Mouse (Mus musculus): Measurements from ENCODE around the gene Elfn1. TPM values are rescaled to one million over a fixed set of nuclear protein-coding genes. Genes with fewer than 3 reads are reported as not detected.
A peak's percentile ranks its signal among the peaks of the same experiment; 100 is the strongest.

The Elfn1 gene
- total RNA-seq, 2 experiments from 2014 or later = 0.65 to 0.81 TPM

GRCm38 (mm10) chr5:139911506-139911905, 3.8 kb downstream of the Elfn1 start:
- no peak for DNase-seq

DNA sequence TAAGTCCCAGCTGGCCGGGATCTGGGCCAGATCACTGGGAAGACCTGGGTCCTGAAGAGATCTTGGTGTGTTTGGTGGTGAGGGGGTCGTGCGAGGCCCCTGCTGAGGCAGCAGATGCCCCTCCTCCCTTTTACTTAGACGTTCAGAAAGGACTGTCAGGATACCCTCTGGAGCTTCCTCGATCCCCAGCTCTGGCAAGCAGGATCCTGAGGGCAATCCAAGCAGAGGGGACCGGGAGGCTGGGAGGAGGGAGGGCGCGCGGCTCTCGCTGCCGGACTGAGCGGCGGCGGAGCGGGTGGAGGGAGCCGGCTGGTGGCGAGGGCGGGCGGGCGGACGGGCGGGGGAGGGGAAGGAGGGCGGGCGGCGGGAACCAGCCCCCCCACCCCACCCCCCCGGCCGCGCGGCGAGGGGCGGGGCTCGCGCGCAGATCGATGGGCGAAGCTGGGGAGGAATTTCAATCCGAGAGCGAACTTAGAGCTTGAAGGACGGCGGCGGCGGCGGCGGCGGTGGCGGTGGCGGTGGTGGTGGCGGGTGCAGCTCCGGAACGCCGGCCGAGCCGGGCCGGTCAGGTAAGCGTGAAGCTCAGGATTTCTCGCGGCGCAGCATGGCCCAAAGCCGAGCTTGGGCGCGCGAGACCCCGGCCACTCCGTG, 4.5 kb downstream of the Elfn1 start:
- peak; percentile 37 for DNase-seq

DNA sequence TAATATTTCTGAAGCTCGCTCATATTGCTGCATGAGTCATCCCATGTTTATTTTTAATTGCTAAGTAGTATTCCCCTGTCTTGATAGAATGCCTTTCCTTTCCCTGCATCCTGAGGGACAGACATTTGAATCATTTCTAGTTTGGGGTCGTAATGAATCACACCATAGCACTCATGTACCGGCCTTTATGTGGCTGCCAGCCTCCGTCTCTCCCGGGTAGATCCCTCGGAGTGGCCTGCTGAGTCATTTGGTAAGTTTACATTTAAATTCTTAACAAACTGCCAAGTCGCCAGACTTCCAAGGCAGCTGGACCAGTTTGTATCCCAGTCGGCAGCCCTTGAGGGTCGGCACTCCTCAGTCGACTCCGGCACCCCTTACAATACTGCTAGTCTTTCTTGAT, 13.9 kb downstream of the Elfn1 start:
- DNase-seq = no peak

GRCm38 (mm10) chr5:139923867-139924266, 16.1 kb downstream of the Elfn1 start:
- DNase-seq = no peak

- DNase-seq = no peak
These were observed 22.4 kb downstream of the Elfn1 start for GRCm38 (mm10) chr5:139930102-139930501.

GRCm38 (mm10) chr5:139930927-139931351, 23.2 kb downstream of the Elfn1 start:
- peak; percentile 51 for DNase-seq

- no peak for DNase-seq
These were observed 24.3 kb downstream of the Elfn1 start for GRCm38 (mm10) chr5:139931947-139932540.

GRCm38 (mm10) chr5:139932595-139933271, 25.0 kb downstream of the Elfn1 start:
- DNase-seq = peak; percentile 85

DNA sequence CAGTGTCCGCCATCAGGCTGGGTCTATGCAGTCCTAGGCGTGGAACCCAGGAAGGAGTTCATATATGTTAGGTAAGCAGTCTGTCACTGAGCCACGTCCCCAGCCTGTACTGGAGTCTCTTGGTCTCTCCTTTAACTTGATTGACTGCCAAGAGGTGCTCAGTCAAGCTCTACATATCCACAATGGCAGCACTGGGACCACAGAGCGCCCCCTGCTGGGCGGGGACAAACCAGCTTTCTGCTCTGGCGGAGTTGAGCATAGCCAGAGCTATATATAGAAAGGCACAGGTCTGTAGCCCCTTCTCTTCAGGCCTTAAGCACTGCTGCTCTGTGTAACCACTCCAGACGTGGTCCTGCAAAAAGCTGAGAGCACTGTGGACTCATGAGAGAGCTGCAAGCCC, 25.7 kb downstream of the Elfn1 start:
- DNase-seq = peak; percentile 62

GRCm38 (mm10) chr5:139936431-139936830, 28.7 kb downstream of the Elfn1 start:
- no peak for DNase-seq

DNA sequence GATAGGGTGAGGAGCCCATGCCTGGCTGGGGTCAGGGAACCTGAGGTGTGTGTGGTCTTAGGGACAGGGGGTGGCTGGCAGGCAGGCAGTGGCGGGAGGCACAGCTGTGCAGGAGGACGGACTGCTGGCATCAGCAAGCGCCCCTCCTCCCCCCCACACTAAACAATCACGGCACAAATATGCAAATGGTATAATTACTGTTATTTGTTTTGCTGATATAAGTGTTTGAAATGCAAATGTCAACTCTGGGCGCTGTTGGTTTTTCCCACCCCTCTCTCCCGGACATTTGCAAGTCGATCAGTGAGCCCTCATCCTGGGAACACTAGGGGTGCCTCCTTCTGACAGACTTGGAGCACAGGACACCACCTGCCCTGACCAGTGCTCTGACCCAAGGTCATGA, 37.0 kb downstream of the Elfn1 start:
- no peak for DNase-seq

DNA sequence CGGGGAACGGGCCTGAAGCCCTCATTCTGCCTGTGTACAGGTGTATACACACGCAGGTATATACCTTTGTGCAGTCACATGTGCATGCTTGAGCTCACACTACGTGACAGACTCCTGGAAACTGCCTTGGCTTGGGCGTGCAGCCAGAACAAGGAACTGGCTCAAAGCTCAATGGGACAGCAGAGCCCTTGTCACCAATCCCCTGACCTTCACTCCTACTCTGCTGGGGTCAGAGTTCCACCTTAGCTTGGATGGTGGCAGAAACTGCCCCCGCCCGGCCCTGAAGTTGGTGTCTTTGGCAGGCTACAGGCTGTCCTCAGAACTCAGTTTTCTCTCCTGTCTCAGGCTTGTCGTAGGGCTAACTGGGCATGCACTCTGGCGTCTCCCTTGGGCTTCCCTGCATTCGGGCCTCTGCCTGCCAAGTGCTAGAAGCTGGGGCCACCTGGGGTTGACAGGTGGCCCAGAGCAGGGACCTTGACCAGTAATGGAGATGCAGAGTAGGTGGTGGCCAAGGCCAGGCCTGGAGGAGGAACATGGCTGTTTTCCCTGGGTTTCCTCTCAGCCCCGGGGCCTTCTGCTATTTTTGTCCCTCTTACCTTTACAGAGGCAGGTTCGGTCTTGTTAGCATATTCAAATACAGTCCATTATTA, 38.1 kb downstream of the Elfn1 start:
- DNase-seq = no peak

- peak; percentile 30 for DNase-seq
These were observed 39.7 kb downstream of the Elfn1 start for GRCm38 (mm10) chr5:139947446-139947845.

DNA sequence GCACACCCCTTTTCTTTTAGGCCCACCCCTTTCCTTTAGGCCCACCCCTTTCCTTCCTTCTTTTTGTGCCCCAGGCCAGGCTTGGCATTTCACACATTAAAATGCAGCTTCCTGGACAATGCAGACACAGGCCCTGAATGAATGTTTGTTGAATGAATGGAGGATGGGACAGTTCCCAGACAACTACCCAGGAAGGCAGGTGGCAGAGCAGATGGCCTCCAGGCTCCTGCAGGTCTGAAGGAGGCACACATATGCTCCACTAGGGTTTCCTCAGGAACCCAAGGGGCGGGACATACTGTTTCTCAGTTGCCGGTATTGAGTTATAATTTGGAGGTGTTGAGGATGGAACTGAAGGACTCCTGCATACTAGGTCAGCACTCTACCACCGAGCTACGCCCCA, 40.8 kb downstream of the Elfn1 start:
- no peak for DNase-seq

- DNase-seq = no peak
These were observed 41.6 kb downstream of the Elfn1 start for GRCm38 (mm10) chr5:139949363-139949762.

GRCm38 (mm10) chr5:139949975-139950578, 42.3 kb downstream of the Elfn1 start:
- no peak for DNase-seq

DNA sequence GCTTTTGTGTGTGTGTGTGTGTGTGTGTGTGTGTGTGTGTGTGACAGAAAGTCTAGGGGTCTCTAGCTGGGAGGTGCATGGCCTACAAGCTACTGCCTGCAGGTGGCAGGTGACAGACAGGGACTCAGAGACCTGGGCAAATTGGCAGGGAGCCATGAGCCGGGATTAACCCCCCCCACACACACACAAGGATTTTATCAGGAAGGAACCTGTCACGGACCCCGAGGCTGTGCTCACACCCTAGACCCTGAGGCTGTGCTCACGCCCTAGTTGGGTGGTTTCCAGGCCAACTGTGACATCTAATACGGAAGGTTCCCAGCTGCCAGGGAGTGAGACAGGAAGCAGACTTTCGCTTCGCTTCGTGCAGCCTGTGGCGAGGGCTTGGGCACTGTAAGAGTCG, 49.1 kb downstream of the Elfn1 start:
- DNase-seq = peak; percentile 65

GRCm38 (mm10) chr5:139959741-139960140, 52.0 kb downstream of the Elfn1 start:
- DNase-seq = no peak

- DNase-seq = peak; percentile 42
These were observed 56.6 kb downstream of the Elfn1 start for GRCm38 (mm10) chr5:139964391-139964790.

DNA sequence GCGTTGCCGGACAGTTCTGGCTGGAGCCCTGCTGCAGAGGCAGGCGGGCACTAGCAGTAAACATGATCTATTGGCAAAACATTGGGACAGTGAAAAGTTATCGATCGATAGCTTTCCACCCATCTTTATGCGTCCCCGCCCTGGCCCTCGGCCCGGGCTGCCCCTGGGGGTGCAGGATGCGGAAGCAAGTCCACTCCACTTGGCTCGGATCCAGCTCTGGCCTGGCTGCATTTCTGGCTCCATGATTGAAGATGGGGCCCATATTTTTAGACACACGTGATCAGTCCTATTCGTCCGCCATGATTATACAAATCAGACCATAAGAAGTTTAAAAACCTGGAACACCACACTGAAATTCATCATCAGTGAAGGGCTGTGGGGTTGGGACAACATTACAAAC, 57.9 kb downstream of the Elfn1 start:
- peak; percentile 26 for DNase-seq

DNA sequence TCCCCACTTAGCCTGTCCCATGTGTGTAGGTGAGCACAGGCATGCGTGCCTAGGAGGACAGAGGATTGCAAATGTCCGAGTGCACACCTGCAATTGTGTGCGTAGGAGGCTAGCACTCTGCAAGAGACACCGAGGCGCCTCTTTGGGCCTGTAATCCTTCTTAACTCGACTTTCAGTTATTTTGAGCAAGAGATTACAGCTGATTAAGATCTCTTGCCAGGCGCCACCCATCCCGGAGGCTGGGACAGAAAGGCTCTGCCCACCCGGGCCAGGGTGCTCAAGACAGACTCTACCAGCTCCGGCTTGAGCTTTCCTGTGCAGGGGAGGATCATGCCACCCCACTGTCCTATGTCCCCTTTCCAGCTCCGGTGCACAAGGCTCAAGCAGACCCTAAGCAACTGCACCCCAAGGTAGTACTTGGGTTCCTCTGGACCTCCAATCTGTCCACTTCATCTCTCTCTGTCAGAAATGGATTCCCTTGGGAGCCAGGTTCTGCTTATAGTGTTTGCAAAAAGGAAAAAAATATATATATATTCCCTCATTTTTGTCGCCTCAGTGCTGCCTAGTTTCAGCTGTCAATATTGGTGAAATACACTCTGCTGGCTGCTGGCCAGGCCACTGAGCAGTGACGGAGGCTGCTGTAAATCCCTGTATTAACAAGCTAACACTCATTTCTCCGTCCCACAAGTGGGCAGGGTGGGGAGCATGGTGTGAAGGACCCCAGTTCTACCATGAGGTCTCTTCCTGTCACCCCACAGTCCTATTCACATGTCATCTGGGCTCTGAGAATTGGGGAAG, 61.6 kb downstream of the Elfn1 start:
- no peak for DNase-seq

- DNase-seq = peak; percentile 50
These were observed 62.5 kb downstream of the Elfn1 start for GRCm38 (mm10) chr5:139970186-139970631.
